Mouse (Mus musculus) embryonic facial prominence, embryonic 13.5 days (tissue): ENCODE measurements around the gene Abl2. TPM values are rescaled to one million over a fixed set of nuclear protein-coding genes. Genes with fewer than 3 reads are reported as not detected.
"Not testable (repeated sequence)": the region's sequence is repeated elsewhere in the genome, so short reads cannot be mapped to it uniquely, and the experiment has no call there.

ENCODE experiments used
- ATAC-seq: fragments of 200-750 bp; cut with Nextera tagmentation; 2 replicates; pipeline ENCODE4 v1.8.0; 2017; ENCODE audit warnings: low read depth; ENCODE audit not compliant: insufficient number of reproducible peaks, insufficient read depth, low FRiP score, low TSS enrichment
- H3K27ac ChIP-seq: fragments of 300-500 bp; sonication (generic); 2 replicates; pipeline ENCODE4 v1.5.1; 2015; ENCODE audit warnings: moderate library complexity, mild to moderate bottlenecking, inconsistent platforms
- H3K27me3 ChIP-seq: fragments of 300-500 bp; sonication (generic); 2 replicates; pipeline ENCODE4 v1.6.1; 2015; ENCODE audit warnings: mild to moderate bottlenecking, inconsistent platforms
- H3K36me3 ChIP-seq: fragments of 300-500 bp; sonication (generic); 2 replicates; pipeline ENCODE4 v1.6.1; 2015; ENCODE audit warnings: mild to moderate bottlenecking, inconsistent platforms
- H3K4me1 ChIP-seq: fragments of 300-500 bp; sonication (generic); 2 replicates; pipeline ENCODE4 v1.6.1; 2015; ENCODE audit warnings: inconsistent platforms
- H3K4me2 ChIP-seq: fragments of 300-500 bp; sonication (generic); 2 replicates; pipeline ENCODE4 v1.6.1; 2015; ENCODE audit warnings: moderate library complexity, mild to moderate bottlenecking, inconsistent platforms
- H3K4me3 ChIP-seq: fragments of 300-500 bp; sonication (generic); 2 replicates; pipeline ENCODE4 v1.5.1; 2015; ENCODE audit warnings: mild to moderate bottlenecking, inconsistent platforms
- H3K9ac ChIP-seq: fragments of 300-500 bp; sonication (generic); 2 replicates; pipeline ENCODE4 v1.6.1; 2015; ENCODE audit warnings: mild to moderate bottlenecking, inconsistent platforms
- H3K9me3 ChIP-seq: fragments of 300-500 bp; sonication (generic); 2 replicates; pipeline ENCODE4 v1.6.1; 2016; ENCODE audit warnings: inconsistent platforms
- WGBS: fragments of 180-500 bp; shearing (Covaris S2); methylation state at CpG from one replicate; pipeline ENCODE4 v1.1.7; 2015; ENCODE audit warnings: mixed read lengths; 5-methylcytosine and 5-hydroxymethylcytosine counted together
- polyA plus RNA-seq: library from polyadenylated mRNA; unstranded; fragments of >200 nt; fragmentation: Nextera tagmentation; extraction: Ambion mirVana; gene quantifications from 2 replicates; pipeline ENCODE4 v1.2.1, GENCODE M21; 2015

Gene Abl2
- polyA plus RNA-seq: 5.2 and 5.9 TPM in 2 replicates

DNA sequence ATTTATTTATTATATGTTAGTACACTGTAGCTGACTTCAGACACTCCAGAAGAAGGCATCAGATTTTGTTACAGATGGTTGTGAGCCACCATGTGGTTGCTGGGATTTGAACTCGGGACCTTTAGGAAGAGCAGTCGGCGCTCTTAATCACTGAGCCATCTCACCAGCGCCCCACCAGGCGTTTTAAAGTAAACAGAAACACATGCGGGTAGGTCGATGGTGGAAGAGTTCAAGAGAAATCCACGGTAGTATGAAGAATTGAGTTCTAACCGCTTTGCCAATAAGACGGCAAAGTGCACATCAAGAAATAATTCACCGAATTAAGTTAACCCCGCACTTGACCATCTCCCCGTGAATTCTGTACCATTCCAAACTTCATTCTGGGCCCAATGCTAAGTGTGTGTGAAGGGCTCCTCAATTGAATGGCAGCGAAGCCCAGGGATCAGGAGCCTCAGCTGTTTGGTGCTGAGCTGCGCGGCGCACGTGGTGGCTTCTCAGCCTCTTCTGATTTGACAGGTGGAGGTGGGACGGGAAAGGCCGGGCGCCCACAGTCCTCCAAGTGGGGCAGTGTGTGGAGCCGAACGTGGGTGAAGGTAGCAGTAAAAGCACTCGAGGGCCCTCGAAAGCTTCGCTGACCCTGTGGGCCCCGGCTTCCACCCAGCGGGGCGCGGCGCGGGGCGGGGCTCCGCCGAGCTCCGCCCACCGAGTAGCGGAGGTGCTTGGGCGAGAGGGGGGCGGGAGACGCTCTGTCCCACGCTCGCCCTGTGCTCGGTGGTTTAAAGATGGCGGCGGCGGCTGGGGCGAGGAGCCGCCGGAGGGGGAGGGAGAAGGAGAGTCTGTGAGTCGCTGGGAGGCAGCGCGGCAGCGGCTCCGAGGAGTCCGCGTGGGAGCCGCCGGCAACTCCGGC lies at the start of gene Abl2:
Gene Abl2, plus strand, starts transcription at position 763 of the 907 bp plus-strand sequence.
- Histone ChIP-seq H3K27ac (peak within 1 kb of the TSS; percentile 96), H3K4me3 (peak within 1 kb of the TSS; percentile 95), H3K4me1 (peaks cover 10% of the 10 kb centered on the region), H3K36me3 (no peaks in the 10 kb centered on the region), H3K9ac (peak within 1 kb of the TSS; percentile 99), H3K9me3 (no peaks in the 10 kb centered on the region), H3K27me3 (no peaks in the 10 kb centered on the region), H3K4me2 (peak within 1 kb of the TSS; percentile 69)
- WGBS: 8% methylated on average over 60 of the region's 60 CpGs
- ATAC-seq: peak; percentile 91

DNA sequence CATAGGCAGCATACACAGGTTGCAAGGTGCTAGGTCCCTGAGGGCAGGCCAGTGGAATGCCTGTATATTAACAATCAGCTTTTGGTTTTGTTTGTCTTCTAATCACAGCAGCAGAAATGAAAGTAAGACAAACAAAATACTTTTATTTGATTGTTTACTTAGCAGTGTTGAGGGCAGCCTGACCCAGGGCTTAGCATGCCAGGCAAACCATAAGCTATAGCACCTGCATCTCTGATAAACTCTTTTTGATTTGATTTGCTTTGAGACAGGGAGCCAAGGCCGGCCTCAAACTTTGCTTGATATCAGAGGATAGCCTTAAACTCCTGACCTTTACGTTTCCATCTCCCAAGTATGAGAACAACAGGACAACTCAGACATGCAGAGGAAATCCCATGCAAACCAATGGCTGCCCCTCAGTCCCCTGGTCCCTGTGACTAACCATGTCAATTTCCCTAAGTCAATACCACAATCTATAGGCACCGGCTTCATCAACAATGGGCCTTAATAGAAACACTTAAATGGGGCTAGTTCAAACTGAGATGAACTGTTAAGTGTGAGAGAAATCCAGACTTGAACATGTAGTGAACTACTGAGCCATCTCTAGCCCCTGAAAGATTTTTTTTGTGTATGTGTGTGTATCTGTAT lies 38.3 kb upstream of the Abl2 start:
- Histone ChIP-seq H3K27ac (no peak overlapping the region), H3K4me2 (no peak overlapping the region), H3K9ac (no peak overlapping the region), H3K4me1 (no peaks in the 10 kb centered on the region), H3K9me3 (no peaks in the 10 kb centered on the region), H3K36me3 (no peaks in the 10 kb centered on the region), H3K4me3 (no peak overlapping the region), H3K27me3 (no peaks in the 10 kb centered on the region)
- no peak for ATAC-seq
- 83% methylated on average over 3 of the region's 3 CpGs for WGBS

DNA sequence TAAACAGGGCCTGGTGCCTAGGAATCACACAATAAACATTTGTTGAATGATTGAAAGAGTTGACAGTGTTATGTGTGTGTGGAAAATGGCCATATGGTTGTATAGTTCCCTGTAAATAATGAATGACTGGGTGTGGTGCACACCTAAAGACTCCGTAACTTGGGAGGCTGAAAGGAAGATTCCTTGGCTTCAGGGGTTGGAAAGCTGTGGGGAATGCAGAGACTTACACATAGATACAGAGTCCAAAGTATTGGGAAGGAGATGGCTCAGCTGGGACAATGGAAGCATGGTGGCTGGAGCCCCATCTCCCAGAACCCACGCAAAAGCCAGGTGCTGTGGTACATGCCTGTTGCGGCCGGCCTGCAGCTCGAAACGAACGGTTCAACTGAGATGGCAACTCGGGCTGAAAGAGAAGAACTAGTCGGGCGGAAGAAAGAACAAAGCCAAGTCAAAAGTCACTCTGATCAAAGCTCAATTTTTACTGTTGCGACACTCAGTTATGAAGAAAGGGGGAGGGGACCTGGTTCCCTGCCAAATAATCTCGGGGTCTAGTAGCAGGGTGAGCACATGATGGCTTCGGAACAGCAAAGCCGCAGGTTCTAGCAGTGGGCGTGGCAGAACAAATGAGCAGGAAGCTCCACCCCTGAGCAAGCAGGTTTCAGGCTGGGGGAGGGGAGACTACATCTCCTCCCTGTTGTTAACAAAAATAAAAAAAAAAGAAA lies 36.6 kb upstream of the Abl2 start:
- no peaks in the 10 kb centered on the region for H3K9me3 ChIP-seq
- H3K27ac ChIP-seq: no peak overlapping the region
- WGBS: 60% methylated on average over 15 of the region's 15 CpGs
- no peaks in the 10 kb centered on the region for H3K4me1 ChIP-seq
- no peaks in the 10 kb centered on the region for H3K36me3 ChIP-seq
- no peak overlapping the region for H3K9ac ChIP-seq
- H3K27me3 ChIP-seq: no peaks in the 10 kb centered on the region
- no peak overlapping the region for H3K4me2 ChIP-seq
- no peak overlapping the region for H3K4me3 ChIP-seq
- ATAC-seq: no peak

DNA sequence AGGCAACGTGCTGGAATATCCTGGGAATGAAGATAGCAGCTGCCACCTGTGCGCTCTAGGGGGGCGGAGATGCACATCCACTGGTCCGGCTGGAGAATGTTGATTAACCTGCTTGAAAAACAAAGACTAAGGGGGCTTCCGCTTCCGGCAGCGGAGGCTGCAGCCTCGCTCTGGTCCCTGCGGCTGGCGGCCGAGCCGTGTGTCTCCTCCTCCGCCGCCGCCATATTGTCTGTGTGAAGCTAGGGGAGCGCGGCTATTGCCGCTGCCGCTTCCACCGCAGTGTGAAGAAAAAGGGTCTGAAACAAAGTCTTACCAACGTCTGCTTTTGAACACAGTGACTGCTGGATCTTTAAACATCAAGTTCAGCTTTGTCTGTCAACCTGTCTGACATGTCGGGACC lies 34.7 kb upstream of the Abl2 start, which contains the start of gene Gm10031:
Gene Gm10031, plus strand, starts transcription at position 171 of the 400 bp plus-strand sequence.
- H3K36me3 ChIP-seq, H3K4me1 ChIP-seq, H3K27me3 ChIP-seq, H3K9me3 ChIP-seq, H3K4me2 ChIP-seq, ATAC-seq, H3K9ac ChIP-seq, H3K27ac ChIP-seq, H3K4me3 ChIP-seq: not testable (repeated sequence)
- WGBS: 90% methylated on average over 22 of the region's 22 CpGs

DNA sequence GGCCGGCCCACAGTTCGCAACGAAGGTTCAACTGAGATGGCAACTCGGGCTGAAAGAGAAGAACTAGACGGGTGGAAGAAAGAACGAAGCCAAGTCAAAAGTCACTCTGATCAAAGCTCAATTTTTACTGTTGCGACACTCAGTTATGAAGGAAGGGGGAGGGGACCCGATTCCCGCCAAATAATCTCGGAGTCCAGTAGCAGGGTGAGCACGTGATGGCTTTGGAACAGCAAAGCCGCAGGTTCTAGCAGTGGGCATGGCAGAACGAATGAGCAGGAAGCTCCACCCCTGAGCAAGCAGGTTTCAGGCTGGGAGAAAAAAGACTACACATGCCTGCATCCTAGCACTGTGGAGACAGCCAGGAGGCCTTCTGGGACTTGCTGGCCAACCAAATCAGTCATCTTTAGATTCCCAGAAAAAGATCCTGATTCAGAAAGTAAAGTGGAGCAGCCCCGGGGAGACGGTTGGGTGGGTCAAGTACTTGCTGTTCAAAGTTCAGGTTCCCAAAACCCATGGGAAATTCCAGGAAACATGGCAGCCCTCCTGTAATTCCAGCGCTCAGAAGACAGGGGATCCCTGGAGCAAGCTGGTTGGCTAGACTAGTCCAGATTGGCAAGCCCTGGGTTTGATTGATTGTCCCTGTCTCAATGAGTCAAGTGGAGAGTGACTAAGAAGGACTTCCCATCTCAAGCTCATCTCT lies 26.0 kb upstream of the Abl2 start:
- not testable (repeated sequence) for H3K9ac ChIP-seq, H3K4me3 ChIP-seq, H3K4me1 ChIP-seq, H3K27ac ChIP-seq, H3K36me3 ChIP-seq, H3K27me3 ChIP-seq, ATAC-seq, H3K4me2 ChIP-seq, H3K9me3 ChIP-seq
- 85% methylated on average over 16 of the region's 16 CpGs for WGBS

DNA sequence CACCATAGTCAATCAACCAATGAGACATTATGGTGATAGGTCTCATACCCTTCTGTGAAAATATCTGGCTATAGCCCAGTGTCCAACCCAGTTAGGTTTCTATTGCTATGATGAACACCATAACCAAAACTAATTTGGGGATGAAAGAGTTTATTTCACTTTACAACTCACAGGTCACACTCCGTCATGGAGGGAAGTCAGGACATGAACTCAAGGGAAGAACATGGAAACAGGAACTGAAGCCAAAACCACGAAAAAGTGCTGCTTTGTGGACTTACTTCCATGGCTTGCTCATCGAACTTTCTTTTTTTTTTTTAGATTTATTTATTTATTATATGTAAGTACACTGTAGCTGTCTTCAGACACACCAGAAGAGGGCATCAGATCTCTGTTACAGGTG lies 25.1 kb upstream of the Abl2 start:
- no peak for ATAC-seq

DNA sequence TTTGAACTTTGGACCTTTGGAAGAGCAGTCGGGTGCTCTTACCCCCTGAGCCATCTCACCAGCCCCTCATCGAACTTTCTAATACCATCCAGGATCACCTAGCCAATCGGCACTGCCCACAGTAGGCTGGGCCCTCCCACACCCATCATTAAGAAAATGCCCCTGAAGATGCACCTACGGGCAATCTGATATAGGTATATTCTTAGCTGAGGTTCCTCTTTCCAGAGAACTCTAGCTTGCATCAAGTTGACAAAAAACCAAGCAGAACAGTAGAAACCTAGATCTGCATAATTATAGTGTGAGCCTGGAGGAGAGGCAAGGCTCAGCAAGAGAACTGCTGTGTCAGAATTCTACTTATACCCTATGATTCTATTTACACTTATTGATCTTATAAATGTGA lies 24.7 kb upstream of the Abl2 start:
- H3K27me3 ChIP-seq: no peaks in the 10 kb centered on the region
- no peak overlapping the region for H3K4me2 ChIP-seq
- H3K9me3 ChIP-seq: no peaks in the 10 kb centered on the region
- no peak overlapping the region for H3K9ac ChIP-seq
- H3K4me1 ChIP-seq: no peaks in the 10 kb centered on the region
- no peak overlapping the region for H3K4me3 ChIP-seq
- no peak for ATAC-seq
- 81% methylated on average over 4 of the region's 4 CpGs for WGBS
- H3K27ac ChIP-seq: no peak overlapping the region
- H3K36me3 ChIP-seq: no peaks in the 10 kb centered on the region

More for the DNA sequence above, 25.1 kb upstream of the Abl2 start:
- Histone ChIP-seq H3K4me2 (no peak overlapping the region), H3K4me1 (no peaks in the 10 kb centered on the region), H3K27me3 (no peaks in the 10 kb centered on the region), H3K9ac (no peak overlapping the region), H3K27ac (no peak overlapping the region), H3K36me3 (no peaks in the 10 kb centered on the region), H3K9me3 (no peaks in the 10 kb centered on the region), H3K4me3 (no peak overlapping the region)
- WGBS: 90% methylated on average over 3 of the region's 3 CpGs

DNA sequence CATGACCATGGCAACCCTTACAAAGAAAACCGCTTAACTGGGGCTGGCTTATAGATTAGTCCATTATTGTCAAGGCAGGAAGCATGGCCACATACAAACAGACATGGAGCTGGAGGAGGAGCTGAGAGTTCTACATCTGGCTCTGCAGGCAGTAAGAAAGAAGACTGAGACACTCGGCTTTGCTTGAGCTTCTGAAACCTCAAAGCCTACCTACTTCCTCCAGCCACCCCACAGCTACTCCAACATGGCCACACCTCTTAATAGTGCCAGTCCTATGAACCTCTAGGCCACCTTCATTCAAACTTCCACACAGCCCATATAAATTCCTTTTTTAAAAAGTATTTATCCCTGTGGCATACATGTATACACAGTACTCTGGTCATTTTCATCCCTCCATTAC lies 21.6 kb upstream of the Abl2 start:
- H3K27me3 ChIP-seq: no peaks in the 10 kb centered on the region
- no peak overlapping the region for H3K4me2 ChIP-seq
- no peak for ATAC-seq
- WGBS: 76% methylated on average over 2 of the region's 2 CpGs
- H3K4me1 ChIP-seq: no peaks in the 10 kb centered on the region
- no peak overlapping the region for H3K4me3 ChIP-seq
- no peaks in the 10 kb centered on the region for H3K9me3 ChIP-seq
- H3K9ac ChIP-seq: no peak overlapping the region
- no peaks in the 10 kb centered on the region for H3K36me3 ChIP-seq
- H3K27ac ChIP-seq: no peak overlapping the region

DNA sequence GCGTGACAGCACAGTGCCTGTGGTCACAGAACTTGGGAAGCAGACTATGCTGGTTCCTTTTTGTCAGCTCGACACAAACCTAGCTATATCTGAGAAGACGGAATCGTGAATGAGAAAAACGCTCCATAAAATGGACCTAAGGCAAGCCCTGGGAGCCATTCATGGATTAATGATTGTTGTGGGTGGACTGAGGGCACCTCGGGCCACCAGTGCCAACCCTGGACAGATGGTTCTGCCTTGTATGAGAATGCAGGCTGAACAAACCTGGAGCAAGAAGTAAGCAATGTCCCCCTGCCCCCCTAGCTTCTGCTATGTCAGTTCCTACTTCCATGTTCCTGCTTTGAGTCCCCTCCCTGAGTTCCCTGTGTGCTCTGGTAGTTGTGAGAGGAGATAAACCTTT lies 20.9 kb upstream of the Abl2 start:
- H3K4me2 ChIP-seq: no peak overlapping the region
- no peak for ATAC-seq
- no peaks in the 10 kb centered on the region for H3K4me1 ChIP-seq
- no peak overlapping the region for H3K27ac ChIP-seq
- no peaks in the 10 kb centered on the region for H3K27me3 ChIP-seq
- H3K4me3 ChIP-seq: no peak overlapping the region
- H3K9me3 ChIP-seq: no peaks in the 10 kb centered on the region
- WGBS: 84% methylated on average over 6 of the region's 6 CpGs
- H3K36me3 ChIP-seq: no peaks in the 10 kb centered on the region
- H3K9ac ChIP-seq: no peak overlapping the region

DNA sequence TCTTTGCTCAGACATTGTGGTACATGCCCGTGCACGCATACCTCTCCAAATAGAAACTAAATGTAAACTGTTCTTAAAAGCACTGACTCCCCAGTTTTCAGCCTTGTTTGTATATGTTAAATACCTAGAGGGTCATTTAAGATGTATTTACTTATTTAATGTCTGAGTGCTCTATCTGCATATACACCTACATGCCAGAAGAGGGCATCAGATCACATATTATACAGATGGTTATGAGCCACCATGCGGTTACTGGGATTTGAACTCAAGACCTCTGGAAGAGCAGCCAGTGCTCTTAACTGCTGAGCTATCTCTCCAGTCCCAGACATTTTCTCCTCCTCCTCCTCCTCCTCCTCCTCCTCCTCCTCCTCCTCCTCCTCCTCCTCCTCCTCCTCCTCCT lies 20.2 kb upstream of the Abl2 start:
- WGBS: 75% methylated on average over 3 of the region's 3 CpGs

More for the DNA sequence above, 20.2 kb upstream of the Abl2 start:
- Histone ChIP-seq H3K4me2 (no peak overlapping the region), H3K4me3 (no peak overlapping the region), H3K27me3 (no peaks in the 10 kb centered on the region), H3K9ac (no peak overlapping the region), H3K9me3 (no peaks in the 10 kb centered on the region), H3K4me1 (no peaks in the 10 kb centered on the region), H3K27ac (no peak overlapping the region), H3K36me3 (no peaks in the 10 kb centered on the region)
- ATAC-seq: no peak
